Mouse (Mus musculus) thymus, adult 2 months (tissue): ENCODE data around the gene Pik3r6. TPM values are rescaled to one million over a fixed set of nuclear protein-coding genes. Genes with fewer than 3 reads are reported as not detected.

Source experiments
- DNase-seq: peaks from one replicate; pipeline ENCODE4 v3.0.0; 2021
- H3K27ac ChIP-seq: fragments of 200-500 bp; 2 replicates; pipeline ENCODE4 v1.5.1; 2012; ENCODE audit warnings: low read length, control low read depth; ENCODE audit not compliant: control insufficient read depth, insufficient read depth
- H3K27me3 ChIP-seq: fragments of 200-500 bp; 2 replicates; pipeline ENCODE4 v1.6.1; 2012; ENCODE audit warnings: mild to moderate bottlenecking, low read length, moderate library complexity, mixed read lengths; ENCODE audit not compliant: control insufficient read depth, insufficient read depth
- H3K36me3 ChIP-seq: fragments of 200-500 bp; 2 replicates; pipeline ENCODE4 v1.6.1; 2012; ENCODE audit warnings: mild to moderate bottlenecking, low read length, moderate library complexity; ENCODE audit not compliant: control insufficient read depth, insufficient read depth
- H3K4me1 ChIP-seq: fragments of 200-500 bp; replicated peaks from 2 replicates; pipeline ENCODE4 v1.6.1; 2012; ENCODE audit warnings: low read length; ENCODE audit not compliant: control insufficient read depth, insufficient read depth
- H3K4me3 ChIP-seq: fragments of 200-500 bp; 2 replicates; pipeline ENCODE4 v1.5.1; 2012; ENCODE audit warnings: mild to moderate bottlenecking, low read length, control low read depth, moderate library complexity; ENCODE audit not compliant: control insufficient read depth, insufficient read depth
- CTCF ChIP-seq: fragments of 200-500 bp; IDR thresholded peaks from 2 replicates; pipeline ENCODE4 v1.5.1; 2012; ENCODE audit warnings: mild to moderate bottlenecking, control low read depth, low read length, moderate library complexity, borderline replicate concordance; ENCODE audit not compliant: control insufficient read depth, poor library complexity, insufficient read depth; ENCODE audit errors: extremely low read depth
- POLR2A ChIP-seq: fragments of 200-500 bp; IDR thresholded peaks from 2 replicates; pipeline ENCODE4 v1.6.1; 2012; ENCODE audit warnings: mild to moderate bottlenecking, low read length, control low read depth, moderate library complexity; ENCODE audit not compliant: control insufficient read depth, poor library complexity, insufficient read depth; ENCODE audit errors: extremely low read depth
- WGBS: fragments of 180-500 bp; shearing (Covaris S2); methylation state at CpG from one replicate; pipeline ENCODE4 v1.1.7; 2018; 5-methylcytosine and 5-hydroxymethylcytosine counted together
- polyA plus RNA-seq: library from polyadenylated mRNA; depleted of rRNA; stranded (reverse); fragments of >200 nt; gene quantifications from 2 replicates; pipeline ENCODE4 v1.2.3, GENCODE M21; 2012

Pik3r6 gene
- polyA plus RNA-seq, 1 experiment, result 3.7 TPM

DNA sequence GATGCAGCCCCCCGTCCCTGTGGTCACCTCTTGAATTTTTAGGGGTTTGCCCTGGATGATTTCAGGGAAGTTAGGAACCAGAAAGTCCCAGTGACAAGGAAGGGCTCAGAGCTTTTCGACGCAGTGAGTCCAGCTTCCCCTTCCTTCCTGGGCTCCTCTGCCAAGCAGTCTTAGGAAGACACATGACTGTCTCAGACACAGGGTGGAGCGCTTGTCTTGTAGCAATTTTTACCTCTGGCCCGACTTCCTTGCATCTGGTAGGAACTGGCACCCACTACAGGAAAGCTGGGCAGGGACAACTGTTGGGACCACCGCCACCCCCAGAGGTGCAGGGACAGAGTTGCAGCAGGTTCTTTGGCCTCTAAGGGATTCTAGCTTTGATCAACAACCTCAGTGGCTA lies 28.2 kb upstream of the Pik3r6 start:
- TF ChIP-seq POLR2A, result no peak
- TF ChIP-seq CTCF, result no peak
- H3K4me1 ChIP-seq, result no peaks in the 10 kb centered on the region
- H3K4me3 ChIP-seq, result no peak overlapping the region
- peaks cover 52% of the 10 kb centered on the region for H3K36me3 ChIP-seq
- no peaks in the 10 kb centered on the region for H3K27me3 ChIP-seq
- no peak for DNase-seq
- H3K27ac ChIP-seq, result no peak overlapping the region
- WGBS, result 85% methylated on average over 6 of the region's 6 CpGs

DNA sequence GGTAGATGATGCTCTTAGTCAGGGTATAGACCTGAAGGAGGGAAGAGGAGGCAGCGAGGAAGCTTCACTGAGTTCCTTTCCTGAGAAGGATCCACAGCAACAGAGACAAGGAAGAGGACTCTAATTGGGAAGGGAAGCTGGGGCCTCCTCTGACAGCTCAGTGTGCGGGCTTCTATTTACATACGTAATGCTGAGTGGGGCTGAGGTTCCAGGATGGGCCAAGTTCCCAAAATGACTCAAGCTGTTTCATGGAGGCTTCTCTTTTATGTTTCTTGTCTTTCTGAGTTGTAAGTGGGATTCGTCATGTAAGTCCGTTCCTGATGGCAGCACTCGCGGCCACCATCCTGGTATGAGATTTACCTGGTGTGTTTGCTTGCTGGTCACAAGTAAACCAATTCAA lies 27.1 kb upstream of the Pik3r6 start:
- Histone ChIP-seq H3K27ac (no peak overlapping the region), H3K36me3 (peaks cover 62% of the 10 kb centered on the region), H3K4me3 (no peak overlapping the region), H3K27me3 (no peaks in the 10 kb centered on the region), H3K4me1 (no peaks in the 10 kb centered on the region)
- DNase-seq, result no peak
- WGBS, result 96% methylated on average over 7 of the region's 7 CpGs
- TF ChIP-seq POLR2A, result no peak
- TF ChIP-seq CTCF, result no peak

DNA sequence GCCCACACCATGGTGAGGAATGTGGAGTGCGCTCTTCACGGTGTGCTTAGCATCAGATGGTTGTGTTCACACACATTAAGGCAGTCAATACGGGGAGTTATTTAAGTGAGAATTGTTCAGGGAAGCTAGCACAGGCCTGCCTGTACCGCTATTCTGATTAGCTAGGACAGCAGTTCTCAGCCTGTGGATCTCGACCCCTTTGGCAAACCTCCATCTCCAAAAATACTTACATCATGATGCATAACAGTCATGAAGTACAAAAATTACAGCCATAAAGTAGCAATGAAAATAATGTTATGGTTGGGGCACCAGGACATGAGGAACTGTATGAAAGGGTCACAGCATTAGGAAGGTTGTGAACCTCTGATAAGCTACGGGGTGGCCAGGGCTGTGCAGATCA lies 25.2 kb upstream of the Pik3r6 start:
- 93% methylated on average over 6 of the region's 6 CpGs for WGBS
- no peaks in the 10 kb centered on the region for H3K4me1 ChIP-seq
- peaks cover 74% of the 10 kb centered on the region for H3K36me3 ChIP-seq
- H3K4me3 ChIP-seq, result no peak overlapping the region
- H3K27ac ChIP-seq, result no peak overlapping the region
- no peak for TF ChIP-seq POLR2A
- no peak for DNase-seq
- H3K27me3 ChIP-seq, result no peaks in the 10 kb centered on the region

DNA sequence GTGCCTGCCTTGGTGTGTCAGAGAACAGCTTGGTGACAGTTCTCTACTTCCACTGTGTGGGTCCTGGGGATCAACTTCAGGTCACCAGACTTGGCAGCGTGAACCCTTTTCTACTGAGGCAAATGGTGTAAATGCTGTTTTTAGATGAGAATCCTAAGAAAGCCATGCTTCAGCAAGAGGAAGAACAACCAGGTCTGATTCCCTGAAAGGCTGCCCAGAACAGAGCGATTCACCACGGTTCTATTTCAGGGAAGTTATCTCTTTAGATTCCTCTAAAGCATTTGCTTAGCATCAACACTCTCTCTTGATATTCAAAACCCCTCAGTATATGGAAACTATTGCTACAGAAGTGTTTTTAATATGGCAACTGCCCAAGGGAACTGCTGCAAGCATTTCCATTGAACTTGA lies 24.2 kb upstream of the Pik3r6 start:
- Histone ChIP-seq H3K27me3 (no peaks in the 10 kb centered on the region), H3K4me3 (no peak overlapping the region), H3K4me1 (no peaks in the 10 kb centered on the region), H3K36me3 (peaks cover 74% of the 10 kb centered on the region), H3K27ac (no peak overlapping the region)
- WGBS, result 90% methylated on average over 3 of the region's 3 CpGs
- TF ChIP-seq CTCF (no peak), POLR2A (no peak)
- no peak for DNase-seq

DNA sequence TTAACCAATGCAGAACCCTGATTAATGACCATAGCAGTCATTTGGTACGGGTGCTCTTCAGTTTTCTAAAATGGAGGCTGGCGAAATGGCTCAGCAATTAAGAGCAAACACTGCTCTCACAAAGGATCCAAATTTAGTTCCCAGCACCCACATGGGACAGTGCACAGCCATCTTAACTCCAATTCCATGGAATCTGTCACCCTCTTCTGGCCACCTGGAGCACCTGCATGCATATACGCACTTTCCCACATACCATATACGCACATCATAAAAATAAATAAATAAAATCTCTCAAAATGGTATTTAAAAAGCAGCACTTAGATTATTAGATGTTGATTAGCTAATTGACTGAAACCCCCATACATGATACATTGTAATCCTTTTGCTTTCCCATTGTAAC lies 22.2 kb upstream of the Pik3r6 start:
- no peak overlapping the region for H3K4me3 ChIP-seq
- DNase-seq, result no peak
- H3K27me3 ChIP-seq, result no peaks in the 10 kb centered on the region
- WGBS, result 98% methylated on average over 4 of the region's 4 CpGs
- no peak overlapping the region for H3K27ac ChIP-seq
- H3K4me1 ChIP-seq, result no peaks in the 10 kb centered on the region
- peaks cover 62% of the 10 kb centered on the region for H3K36me3 ChIP-seq
- no peak for TF ChIP-seq CTCF
- TF ChIP-seq POLR2A, result no peak

DNA sequence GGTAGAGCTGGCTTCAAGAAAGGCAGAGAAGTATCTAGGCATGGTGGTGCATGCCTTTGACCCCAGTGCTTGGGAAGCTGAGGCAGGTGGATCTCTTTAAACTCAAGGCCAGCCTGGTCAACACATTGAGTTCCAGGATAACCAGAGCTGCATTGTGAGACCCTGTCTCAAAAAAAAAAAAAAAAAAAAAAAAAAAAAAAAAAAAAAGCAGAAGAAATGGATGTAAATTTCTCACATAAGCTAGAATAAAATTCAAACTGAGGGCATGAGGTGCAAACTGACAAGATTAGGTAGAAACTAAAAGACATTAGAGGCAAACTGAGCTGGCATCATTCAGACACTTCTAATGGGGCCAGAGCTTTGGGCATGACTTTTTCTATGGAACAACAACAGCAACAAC lies 20.8 kb upstream of the Pik3r6 start:
- no peak for DNase-seq
- no peak overlapping the region for H3K27ac ChIP-seq

DNA sequence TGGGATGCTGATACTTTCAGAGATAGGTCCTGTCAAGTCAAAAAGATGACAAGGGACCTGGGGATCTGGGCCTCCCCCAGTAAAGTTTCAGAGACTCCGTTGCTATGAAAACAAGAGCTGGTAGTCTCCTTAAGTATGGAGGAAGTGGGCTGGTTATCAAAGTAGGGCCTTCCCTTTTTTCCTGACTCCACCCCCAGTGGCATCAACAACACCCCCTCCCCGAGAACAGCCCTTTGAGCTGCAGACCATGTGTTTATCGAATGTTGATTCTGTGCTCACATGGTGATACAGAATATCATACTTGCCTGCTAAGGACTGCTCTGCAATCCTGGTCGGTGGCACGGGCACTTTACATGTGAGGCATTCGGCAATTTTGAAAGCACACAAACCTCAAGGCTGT lies 19.6 kb upstream of the Pik3r6 start:
- WGBS, result 43% methylated on average over 6 of the region's 6 CpGs
- H3K4me1 ChIP-seq, result no peaks in the 10 kb centered on the region
- H3K27ac ChIP-seq, result no peak overlapping the region
- TF ChIP-seq POLR2A (no peak), CTCF (no peak)
- no peaks in the 10 kb centered on the region for H3K27me3 ChIP-seq
- peaks cover 57% of the 10 kb centered on the region for H3K36me3 ChIP-seq
- DNase-seq, result no peak
- no peak overlapping the region for H3K4me3 ChIP-seq

More for the DNA sequence above, 20.8 kb upstream of the Pik3r6 start:
- no peak for TF ChIP-seq CTCF
- TF ChIP-seq POLR2A, result no peak
- no peaks in the 10 kb centered on the region for H3K27me3 ChIP-seq
- H3K4me1 ChIP-seq, result no peaks in the 10 kb centered on the region
- no peak overlapping the region for H3K4me3 ChIP-seq
- H3K36me3 ChIP-seq, result peaks cover 57% of the 10 kb centered on the region
